Mouse (Mus musculus) embryonic facial prominence, embryonic 14.5 days (tissue): ENCODE results near the gene 2310030G06Rik. TPM values are rescaled to one million over a fixed set of nuclear protein-coding genes. Genes with fewer than 3 reads are reported as not detected.
A peak's percentile ranks its signal among the peaks of the same experiment; 100 is the strongest.

Experiments used
- ATAC-seq: fragments of 200-750 bp; cut with Nextera tagmentation; 2 replicates; pipeline ENCODE4 v1.8.0; 2017; ENCODE audit warnings: low read depth, moderate number of reproducible peaks, moderate TSS enrichment
- DNase-seq: peaks from one replicate; pipeline ENCODE4 v3.0.0-alpha.2; 2015; ENCODE audit warnings: low spot score
- H3K27ac ChIP-seq: fragments of 300-500 bp; sonication (generic); replicated peaks from 2 replicates; pipeline ENCODE4 v1.5.1; 2014; ENCODE audit warnings: low read depth, mild to moderate bottlenecking, low read length, moderate library complexity
- H3K27me3 ChIP-seq: fragments of 300-500 bp; sonication (generic); replicated peaks from 2 replicates; pipeline ENCODE4 v1.6.1; 2014; ENCODE audit warnings: low read length; ENCODE audit not compliant: control insufficient read depth, insufficient read depth
- H3K36me3 ChIP-seq: fragments of 300-500 bp; sonication (generic); 2 replicates; pipeline ENCODE4 v1.6.1; 2014; ENCODE audit warnings: low read length, mixed read lengths; ENCODE audit not compliant: control insufficient read depth, insufficient read depth
- H3K4me1 ChIP-seq: fragments of 300-500 bp; sonication (generic); 2 replicates; pipeline ENCODE4 v1.6.1; 2014; ENCODE audit warnings: antibody characterized with exemption, low read length; ENCODE audit not compliant: control insufficient read depth, insufficient read depth
- H3K4me2 ChIP-seq: fragments of 300-500 bp; sonication (generic); 2 replicates; pipeline ENCODE4 v1.6.1; 2014; ENCODE audit warnings: low read depth, mild to moderate bottlenecking, low read length, moderate library complexity, mixed read lengths
- H3K4me3 ChIP-seq: fragments of 300-500 bp; sonication (generic); 2 replicates; pipeline ENCODE4 v1.5.1; 2014; ENCODE audit warnings: low read depth, mild to moderate bottlenecking, low read length
- H3K9ac ChIP-seq: fragments of 300-500 bp; sonication (generic); 2 replicates; pipeline ENCODE4 v1.6.1; 2014; ENCODE audit warnings: low read depth, mild to moderate bottlenecking, low read length, moderate library complexity, mixed read lengths
- H3K9me3 ChIP-seq: fragments of 300-500 bp; sonication (generic); 2 replicates; pipeline ENCODE4 v1.6.1; 2016; ENCODE audit warnings: low read length; ENCODE audit not compliant: control insufficient read depth
- WGBS: fragments of 180-500 bp; shearing (Covaris S2); extraction: QIAGEN DNeasy Blood & Tissue Kit; methylation state at CpG from one replicate; pipeline ENCODE4 v1.1.7; 2014; 5-methylcytosine and 5-hydroxymethylcytosine counted together
- polyA plus RNA-seq: library from polyadenylated mRNA; unstranded; fragments of >200 nt; fragmentation: Nextera tagmentation; extraction: Ambion mirVana; gene quantifications from 2 replicates; pipeline ENCODE4 v1.2.1, GENCODE M21; 2014

2310030G06Rik gene
- polyA plus RNA-seq, 1 experiment from 2014 or later: 4.0 TPM

- Histone ChIP-seq H3K9me3 (no peaks in the 10 kb centered on the region), H3K4me1 (peaks cover 6% of the 10 kb centered on the region; the same call in 1 of the 2 replicates), H3K36me3 (peaks cover 17% of the 10 kb centered on the region; the same call in 1 of the 2 replicates), H3K4me2 (peak within 1 kb of the TSS; percentile 69), H3K27me3 (no peaks in the 10 kb centered on the region), H3K4me3 (peak within 1 kb of the TSS; percentile 60), H3K9ac (peak within 1 kb of the TSS; percentile 70), H3K27ac (peak within 1 kb of the TSS; percentile 91)
- ATAC-seq (peak; percentile 96), DNase-seq (peak; percentile 99)
- 5% methylated on average over 41 of the region's 59 CpGs for WGBS
Observed at GRCm38 (mm10) chr9:50768107-50769002, 22.0 kb upstream of the 2310030G06Rik start, which contains the start of gene Fdxacb1. Gene Fdxacb1 (plus strand): TSS chr9:50768236.

GRCm38 (mm10) chr9:50767531-50768106, 21.3 kb upstream of the 2310030G06Rik start:
- H3K9ac ChIP-seq: peak overlapping the region; percentile 70

GRCm38 (mm10) chr9:50763331-50763730, 17.0 kb upstream of the 2310030G06Rik start:
- Histone ChIP-seq H3K4me1 (no peaks in the 10 kb centered on the region), H3K4me2 (no peak overlapping the region), H3K36me3 (no peaks in the 10 kb centered on the region), H3K27me3 (no peaks in the 10 kb centered on the region), H3K27ac (no peak overlapping the region), H3K4me3 (no peak overlapping the region), H3K9ac (no peak overlapping the region), H3K9me3 (no peaks in the 10 kb centered on the region)
- no peak for ATAC-seq
- WGBS: 64% methylated on average over 1 of the region's 1 CpGs
- DNase-seq: no peak

More at GRCm38 (mm10) chr9:50767531-50768106, 21.3 kb upstream of the 2310030G06Rik start:
- Histone ChIP-seq H3K36me3 (peaks cover 17% of the 10 kb centered on the region; the same call in 1 of the 2 replicates), H3K4me3 (peak overlapping the region; percentile 60), H3K4me1 (peaks cover 6% of the 10 kb centered on the region; the same call in 1 of the 2 replicates), H3K9me3 (no peaks in the 10 kb centered on the region), H3K4me2 (peak overlapping the region; percentile 69), H3K27me3 (no peaks in the 10 kb centered on the region), H3K27ac (peak overlapping the region; percentile 91)
- 6% methylated on average over 17 of the region's 17 CpGs for WGBS
- ATAC-seq (no peak), DNase-seq (no peak)

- Histone ChIP-seq H3K36me3 (no peaks in the 10 kb centered on the region), H3K27me3 (no peaks in the 10 kb centered on the region), H3K9me3 (no peaks in the 10 kb centered on the region), H3K4me3 (no peak overlapping the region), H3K27ac (no peak overlapping the region), H3K4me1 (no peaks in the 10 kb centered on the region), H3K4me2 (no peak overlapping the region), H3K9ac (no peak overlapping the region)
- no peak for DNase-seq
- ATAC-seq: 0 out of 2 replicates have a peak, but pooled peaks have one; percentile 37
- WGBS: 57% methylated on average over 6 of the region's 6 CpGs
Observed at GRCm38 (mm10) chr9:50761520-50762243, 15.3 kb upstream of the 2310030G06Rik start.

GRCm38 (mm10) chr9:50756711-50757110, 10.4 kb upstream of the 2310030G06Rik start:
- H3K27me3 ChIP-seq: no peaks in the 10 kb centered on the region
- H3K9me3 ChIP-seq: no peaks in the 10 kb centered on the region
- DNase-seq: no peak
- peaks cover 11% of the 10 kb centered on the region for H3K4me1 ChIP-seq
- no peak overlapping the region for H3K27ac ChIP-seq
- H3K4me2 ChIP-seq: no peak overlapping the region
- H3K9ac ChIP-seq: no peak overlapping the region
- H3K36me3 ChIP-seq: no peaks in the 10 kb centered on the region
- H3K4me3 ChIP-seq: no peak overlapping the region
- ATAC-seq: no peak
- WGBS: 60% methylated on average over 5 of the region's 5 CpGs

- 0 out of 2 replicates have a peak overlapping the region, but pooled peaks have one; percentile 9 for H3K4me2 ChIP-seq
Observed at GRCm38 (mm10) chr9:50753947-50754346, 7.6 kb upstream of the 2310030G06Rik start.

GRCm38 (mm10) chr9:50752784-50753615, 6.7 kb upstream of the 2310030G06Rik start:
- peak overlapping the region; percentile 55; the same call in 1 of the 2 replicates for H3K27ac ChIP-seq

More at GRCm38 (mm10) chr9:50753947-50754346, 7.6 kb upstream of the 2310030G06Rik start:
- H3K9me3 ChIP-seq: no peaks in the 10 kb centered on the region
- 68% methylated on average over 7 of the region's 7 CpGs for WGBS
- H3K27me3 ChIP-seq: no peaks in the 10 kb centered on the region
- DNase-seq (no peak), ATAC-seq (no peak)
- H3K9ac ChIP-seq: no peak overlapping the region
- H3K4me1 ChIP-seq: peaks cover 21% of the 10 kb centered on the region
- H3K27ac ChIP-seq: no peak overlapping the region
- no peaks in the 10 kb centered on the region for H3K36me3 ChIP-seq
- no peak overlapping the region; the same call in 1 of the 2 replicates for H3K4me3 ChIP-seq

More at GRCm38 (mm10) chr9:50752784-50753615, 6.7 kb upstream of the 2310030G06Rik start:
- ATAC-seq (peak; percentile 80), DNase-seq (peak; percentile 86)
- Histone ChIP-seq H3K36me3 (no peaks in the 10 kb centered on the region), H3K4me3 (peak overlapping the region; percentile 17; the same call in 1 of the 2 replicates), H3K4me1 (peaks cover 21% of the 10 kb centered on the region), H3K27me3 (no peaks in the 10 kb centered on the region), H3K9ac (0 out of 2 replicates have a peak overlapping the region, but pooled peaks have one; percentile 11), H3K9me3 (no peaks in the 10 kb centered on the region), H3K4me2 (peak overlapping the region; percentile 31; the same call in 1 of the 2 replicates)
- WGBS: 67% methylated on average over 17 of the region's 17 CpGs
